Mouse (Mus musculus): ENCODE measurements at regions not wholly inside any gene's neighbourhood (a gene's known extent, or its start where the extent isn't known, plus 50 kb on each side); places are given as distances from the start of the nearest gene placed in this dataset.

GRCm38 (mm10) chr4:79052723-79053122, 841.0 kb upstream of the Ptprd start:
- peak; percentile 44 for DNase-seq

Measured in right cerebral cortex, postnatal 25 days (tissue).